Mouse (Mus musculus): ENCODE data around the gene Stk39. TPM values are rescaled to one million over a fixed set of nuclear protein-coding genes. Genes with fewer than 3 reads are reported as not detected.
"Not testable (repeated sequence)": the region's sequence is repeated elsewhere in the genome, so short reads cannot be mapped to it uniquely, and the experiment has no call there.

Gene Stk39
- polyA plus RNA-seq, 1 experiment from 2014 or later, result 5.9 TPM

DNA sequence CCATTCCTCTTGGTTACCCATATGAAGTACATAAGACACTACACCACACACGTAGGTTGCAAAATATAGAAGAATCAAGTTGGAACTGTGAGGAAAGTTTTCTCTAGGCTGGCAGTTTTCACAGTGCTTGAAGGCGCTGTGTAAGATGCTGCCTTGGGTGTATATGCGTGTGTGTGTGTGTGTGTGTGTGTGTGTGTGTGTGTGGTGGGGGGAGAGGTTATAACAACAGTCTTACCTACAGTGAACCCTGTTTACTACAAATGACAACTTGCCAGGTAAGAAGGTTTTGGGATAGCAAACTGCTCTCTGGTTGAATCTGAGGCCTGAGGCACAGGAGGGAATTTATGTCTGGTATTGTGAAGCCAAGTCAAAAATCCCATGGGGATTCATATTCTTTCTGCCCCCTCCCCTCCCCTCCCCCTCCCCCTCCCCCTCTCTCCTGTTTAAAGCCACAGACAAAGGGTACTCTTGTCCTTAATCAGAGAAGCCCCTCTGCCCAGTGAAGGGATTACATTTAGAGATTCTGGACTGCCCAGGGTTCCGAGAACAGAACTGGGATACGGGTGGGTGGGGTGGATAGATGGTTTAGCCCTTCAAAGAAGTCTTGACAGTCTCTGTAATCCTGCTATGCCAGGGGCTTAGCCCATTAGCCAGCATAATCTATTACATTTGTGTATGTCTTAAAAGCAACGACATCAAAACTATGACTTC lies 219.9 kb downstream of the Stk39 start:
- Histone ChIP-seq H3K36me3 (no peaks in the 10 kb centered on the region), H3K4me3 (no peak overlapping the region), H3K9ac (no peak overlapping the region), H3K27me3 (replicated peaks) (no peaks in the 10 kb centered on the region), H3K9me3 (replicated peaks) (no peaks in the 10 kb centered on the region), H3K4me2 (no peak overlapping the region), H3K27ac (no peak overlapping the region), H3K4me1 (no peaks in the 10 kb centered on the region)
- 79% methylated on average over 6 of the region's 6 CpGs for WGBS (ENCODE audit: insufficient replicate concordance)
- ATAC-seq, result no peak

GRCm38 (mm10) chr2:68250897-68251296 lies 221.2 kb downstream of the Stk39 start:
- no peak overlapping the region for H3K4me3 ChIP-seq
- H3K27me3 ChIP-seq (replicated peaks), result no peaks in the 10 kb centered on the region
- no peak overlapping the region for H3K27ac ChIP-seq
- no peaks in the 10 kb centered on the region for H3K9me3 ChIP-seq (replicated peaks)
- no peak overlapping the region for H3K4me2 ChIP-seq
- H3K4me1 ChIP-seq, result no peaks in the 10 kb centered on the region
- ATAC-seq, result no peak
- no peak overlapping the region for H3K9ac ChIP-seq
- H3K36me3 ChIP-seq, result no peaks in the 10 kb centered on the region
- 80% methylated on average over 10 of the region's 10 CpGs for WGBS (ENCODE audit: insufficient replicate concordance)

GRCm38 (mm10) chr2:68249855-68250424 lies 222.1 kb downstream of the Stk39 start:
- 77% methylated on average over 4 of the region's 4 CpGs for WGBS (ENCODE audit: insufficient replicate concordance)
- Histone ChIP-seq H3K9ac (no peak overlapping the region), H3K9me3 (replicated peaks) (no peaks in the 10 kb centered on the region), H3K36me3 (no peaks in the 10 kb centered on the region), H3K27me3 (replicated peaks) (no peaks in the 10 kb centered on the region), H3K4me2 (no peak overlapping the region), H3K4me1 (no peaks in the 10 kb centered on the region), H3K4me3 (no peak overlapping the region), H3K27ac (no peak overlapping the region)
- no peak for ATAC-seq

DNA sequence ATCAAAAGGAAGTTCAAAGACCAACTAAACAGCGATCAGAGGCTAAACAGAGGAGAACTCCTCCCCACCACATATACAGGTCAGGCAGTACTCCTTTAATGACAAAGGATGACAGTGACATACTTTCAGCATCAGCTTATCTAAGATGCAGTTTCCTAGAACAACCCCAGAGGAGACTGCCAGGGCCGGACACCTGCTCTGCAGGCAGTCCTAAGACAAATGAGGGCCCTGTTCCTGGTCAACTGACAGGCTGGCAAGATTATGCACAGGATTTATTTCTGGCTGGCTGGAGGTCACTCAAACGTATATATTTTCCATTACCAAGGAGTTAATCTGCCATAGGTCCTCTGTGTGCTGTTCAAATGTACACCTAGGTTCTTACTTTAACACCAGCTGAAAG lies 225.8 kb downstream of the Stk39 start:
- Histone ChIP-seq H3K4me1 (no peaks in the 10 kb centered on the region), H3K4me2 (no peak overlapping the region), H3K36me3 (no peaks in the 10 kb centered on the region), H3K9ac (no peak overlapping the region), H3K9me3 (replicated peaks) (no peaks in the 10 kb centered on the region), H3K4me3 (no peak overlapping the region), H3K27ac (no peak overlapping the region), H3K27me3 (replicated peaks) (no peaks in the 10 kb centered on the region)
- ATAC-seq, result no peak
- 50% methylated on average over 3 of the region's 3 CpGs for WGBS (ENCODE audit: insufficient replicate concordance)

DNA sequence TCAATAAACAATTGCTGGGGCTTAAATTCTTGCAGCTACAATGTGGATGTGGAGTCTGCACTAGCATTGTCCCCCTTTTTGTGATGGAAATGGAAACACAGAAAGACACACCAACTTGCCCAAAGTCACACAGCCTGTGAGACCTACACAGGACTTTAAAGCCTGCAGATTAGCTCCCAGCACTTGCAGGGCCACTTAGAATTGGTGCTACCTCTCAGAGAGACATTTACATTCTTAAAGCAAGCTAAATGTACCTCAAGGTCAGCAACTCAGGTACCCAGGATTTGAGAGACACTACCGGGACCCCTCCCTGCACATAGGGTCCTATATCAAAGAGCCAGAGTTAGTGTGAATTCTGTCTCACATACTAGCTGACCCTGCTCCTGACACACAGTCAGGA lies 227.5 kb downstream of the Stk39 start:
- Histone ChIP-seq H3K27me3 (replicated peaks) (no peaks in the 10 kb centered on the region), H3K36me3 (no peaks in the 10 kb centered on the region), H3K9me3 (replicated peaks) (no peaks in the 10 kb centered on the region), H3K4me1 (no peaks in the 10 kb centered on the region), H3K27ac (no peak overlapping the region), H3K4me3 (no peak overlapping the region), H3K9ac (no peak overlapping the region), H3K4me2 (no peak overlapping the region)
- ATAC-seq, result no peak
- WGBS (ENCODE audit: insufficient replicate concordance), result 54% methylated on average over 1 of the region's 1 CpGs

GRCm38 (mm10) chr2:68243879-68244553 lies 228.1 kb downstream of the Stk39 start:
- whole genome bisulfite sequencing (ENCODE audit: insufficient replicate concordance), result 69% methylated on average over 12 of the region's 12 CpGs
- Histone ChIP-seq H3K4me2 (no peak overlapping the region), H3K9ac (no peak overlapping the region), H3K4me3 (no peak overlapping the region), H3K36me3 (no peaks in the 10 kb centered on the region), H3K27me3 (replicated peaks) (no peaks in the 10 kb centered on the region), H3K9me3 (replicated peaks) (no peaks in the 10 kb centered on the region), H3K4me1 (no peaks in the 10 kb centered on the region), H3K27ac (no peak overlapping the region)
- ATAC-seq, result no peak

- Histone ChIP-seq H3K4me1 (no peaks in the 10 kb centered on the region), H3K4me2 (no peak overlapping the region), H3K9ac (no peak overlapping the region), H3K36me3 (no peaks in the 10 kb centered on the region), H3K4me3 (no peak overlapping the region), H3K9me3 (replicated peaks) (no peaks in the 10 kb centered on the region), H3K27me3 (replicated peaks) (no peaks in the 10 kb centered on the region), H3K27ac (no peak overlapping the region)
- 75% methylated on average over 3 of the region's 3 CpGs for WGBS (ENCODE audit: insufficient replicate concordance)
- ATAC-seq, result no peak
Measured at GRCm38 (mm10) chr2:68243273-68243672, 228.8 kb downstream of the Stk39 start.

DNA sequence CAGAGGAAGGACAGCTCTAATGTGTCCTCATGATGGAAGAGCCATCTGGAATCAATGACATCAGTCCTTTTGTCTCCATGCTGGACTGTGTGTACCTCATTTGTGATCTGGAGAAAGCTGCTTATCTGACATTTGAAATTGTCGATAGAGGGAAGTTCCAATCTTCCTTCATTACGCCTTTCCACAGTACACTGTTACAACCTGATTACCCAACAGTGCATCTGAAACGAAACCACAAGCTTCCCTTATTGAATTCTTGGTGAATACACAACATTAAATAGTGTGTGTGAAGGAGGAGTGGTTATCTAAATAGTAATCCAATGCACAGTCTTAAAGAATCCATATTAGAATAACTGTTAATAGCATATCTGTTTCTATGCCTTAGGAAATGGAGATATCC lies 230.0 kb downstream of the Stk39 start:
- no peak for ATAC-seq
- H3K4me3 ChIP-seq, result no peak overlapping the region
- H3K4me2 ChIP-seq, result no peak overlapping the region
- no peak overlapping the region for H3K27ac ChIP-seq
- H3K4me1 ChIP-seq, result no peaks in the 10 kb centered on the region
- no peaks in the 10 kb centered on the region for H3K9me3 ChIP-seq (replicated peaks)
- no peaks in the 10 kb centered on the region for H3K36me3 ChIP-seq
- H3K9ac ChIP-seq, result no peak overlapping the region
- H3K27me3 ChIP-seq (replicated peaks), result no peaks in the 10 kb centered on the region
- WGBS (ENCODE audit: insufficient replicate concordance), result 34% methylated on average over 3 of the region's 3 CpGs

DNA sequence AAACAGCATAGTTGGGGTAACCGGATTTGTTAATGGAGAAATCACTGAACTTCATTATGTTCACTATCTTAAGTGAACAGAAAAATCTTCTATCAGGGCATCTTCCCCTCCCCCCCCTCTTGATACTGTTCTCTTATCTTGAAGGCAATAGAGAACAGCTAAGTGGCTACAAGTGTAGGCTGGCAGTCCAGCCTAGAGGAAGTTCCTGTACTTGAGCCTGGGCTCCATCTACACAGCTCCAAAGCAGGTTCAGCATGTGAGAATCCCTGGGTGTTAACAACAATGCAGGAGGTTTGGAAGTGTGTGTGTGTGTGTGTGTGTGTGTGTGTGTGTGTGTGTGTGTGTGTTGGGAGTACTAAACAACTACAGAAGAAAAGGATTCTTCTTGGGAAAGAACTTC lies 230.4 kb downstream of the Stk39 start:
- ATAC-seq, result no peak
- H3K36me3 ChIP-seq, result no peaks in the 10 kb centered on the region
- H3K4me2 ChIP-seq, result no peak overlapping the region
- no peak overlapping the region for H3K9ac ChIP-seq
- H3K4me3 ChIP-seq, result no peak overlapping the region
- no peak overlapping the region for H3K27ac ChIP-seq
- H3K9me3 ChIP-seq (replicated peaks), result no peaks in the 10 kb centered on the region
- WGBS (ENCODE audit: insufficient replicate concordance), result 68% methylated on average over 1 of the region's 1 CpGs
- H3K4me1 ChIP-seq, result no peaks in the 10 kb centered on the region
- H3K27me3 ChIP-seq (replicated peaks), result no peaks in the 10 kb centered on the region

GRCm38 (mm10) chr2:68239415-68239814 lies 232.7 kb downstream of the Stk39 start:
- ATAC-seq; H3K4me2 ChIP-seq; H3K27me3 ChIP-seq (replicated peaks); H3K9ac ChIP-seq; H3K36me3 ChIP-seq; H3K4me1 ChIP-seq; H3K4me3 ChIP-seq; H3K9me3 ChIP-seq (replicated peaks); H3K27ac ChIP-seq: not testable (repeated sequence)
- 54% methylated on average over 4 of the region's 4 CpGs for WGBS (ENCODE audit: insufficient replicate concordance)

- Histone ChIP-seq H3K4me1 (no peaks in the 10 kb centered on the region), H3K4me3 (no peak overlapping the region), H3K4me2 (no peak overlapping the region), H3K27ac (no peak overlapping the region), H3K9me3 (replicated peaks) (no peaks in the 10 kb centered on the region), H3K9ac (no peak overlapping the region), H3K27me3 (replicated peaks) (no peaks in the 10 kb centered on the region), H3K36me3 (no peaks in the 10 kb centered on the region)
- WGBS (ENCODE audit: insufficient replicate concordance), result 70% methylated on average over 5 of the region's 5 CpGs
- no peak for ATAC-seq
Measured at GRCm38 (mm10) chr2:68232929-68233328, 239.1 kb downstream of the Stk39 start.

DNA sequence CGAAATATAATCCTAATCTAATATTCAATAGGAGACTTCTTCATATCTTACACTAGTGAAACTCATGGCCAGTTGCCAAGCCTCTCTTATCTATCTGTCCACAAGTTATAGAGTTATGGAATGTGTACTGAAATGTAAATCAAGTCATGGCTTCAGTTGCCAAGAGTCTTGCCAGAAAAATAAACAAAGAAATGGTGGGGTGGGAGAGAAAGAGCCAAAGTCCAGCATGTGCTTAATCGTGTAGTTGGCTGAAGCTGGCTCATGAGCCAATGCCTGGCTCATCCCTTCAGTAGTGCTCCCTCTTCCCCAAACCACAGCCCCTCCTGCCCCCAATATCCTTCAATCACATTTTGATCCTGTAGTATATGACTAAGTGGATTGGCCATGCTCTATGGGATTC lies 242.2 kb downstream of the Stk39 start:
- no peak overlapping the region for H3K4me3 ChIP-seq
- WGBS (ENCODE audit: insufficient replicate concordance), result 62% methylated on average over 2 of the region's 2 CpGs
- H3K9ac ChIP-seq, result no peak overlapping the region
- H3K27me3 ChIP-seq (replicated peaks), result no peaks in the 10 kb centered on the region
- no peak overlapping the region for H3K4me2 ChIP-seq
- no peak for ATAC-seq
- no peaks in the 10 kb centered on the region for H3K36me3 ChIP-seq
- no peak overlapping the region for H3K27ac ChIP-seq
- no peaks in the 10 kb centered on the region for H3K9me3 ChIP-seq (replicated peaks)
- no peaks in the 10 kb centered on the region for H3K4me1 ChIP-seq

Data from liver, embryonic 12.5 days (tissue).